Mouse (Mus musculus) CH12.LX (cell line): ENCODE results near the gene Cry2. TPM values are rescaled to one million over a fixed set of nuclear protein-coding genes. Genes with fewer than 3 reads are reported as not detected.
"Not testable (repeated sequence)": the region's sequence is repeated elsewhere in the genome, so short reads cannot be mapped to it uniquely, and the experiment has no call there.

Source experiments
- DNase-seq: peaks from one replicate; pipeline ENCODE4 v3.0.0-alpha.2; 2013; ENCODE audit errors: extremely low read depth
- H3K27ac ChIP-seq: 2 replicates; pipeline ENCODE4 v1.5.1; 2012; ENCODE audit warnings: low read depth, mild to moderate bottlenecking, control low read depth, moderate library complexity; ENCODE audit not compliant: insufficient read depth
- H3K27me3 ChIP-seq: replicated peaks from 2 replicates; pipeline ENCODE3; 2012; ENCODE audit warnings: inconsistent platforms
- H3K36me3 ChIP-seq, 2 experiments: replicated peaks in 1 of 2; 2 replicates each; pipeline versions ENCODE3 to v1.6.1; 2012; ENCODE audit warnings: inconsistent platforms in 1 of 2, low read length in 1 of 2, mild to moderate bottlenecking in 1 of 2, mixed read lengths in 1 of 2, moderate library complexity in 1 of 2; ENCODE audit not compliant: control insufficient read depth in 1 of 2, insufficient read depth in 1 of 2
- H3K4me1 ChIP-seq, 2 experiments: 2 replicates each; pipeline ENCODE4 v1.6.1; 2012; ENCODE audit warnings: inconsistent platforms in 1 of 2, moderate library complexity in 1 of 2; ENCODE audit not compliant: insufficient read depth in 2 of 2, control insufficient read depth in 1 of 2
- H3K4me2 ChIP-seq: 2 replicates; pipeline ENCODE4 v1.6.1; 2012; ENCODE audit warnings: low read depth, mild to moderate bottlenecking, control low read depth; ENCODE audit not compliant: poor library complexity, insufficient read depth, severe bottlenecking
- H3K4me3 ChIP-seq, 3 experiments: fragments of 150-350 bp in 1 of 3; sonication (generic) in 1 of 3; replicated peaks in 1 of 3; 2 replicates each; pipeline versions ENCODE3 to v1.5.1; 2011 to 2012; ENCODE audit warnings: low read depth in 2 of 3, low read length in 2 of 3, mild to moderate bottlenecking in 2 of 3, moderate library complexity in 2 of 3, control low read depth in 1 of 3, improper control_type of control experiment in 1 of 3, inconsistent platforms in 1 of 3, mixed read lengths in 1 of 3; ENCODE audit not compliant: poor library complexity in 1 of 3
- H3K79me2 ChIP-seq: replicated peaks from 2 replicates; pipeline ENCODE4 v1.6.1; 2012; ENCODE audit warnings: mild to moderate bottlenecking, moderate library complexity; ENCODE audit not compliant: control insufficient read depth, poor library complexity, insufficient read depth, severe bottlenecking; ENCODE audit errors: extremely low read depth
- H3K9ac ChIP-seq: 2 replicates; pipeline ENCODE4 v1.6.1; 2012; ENCODE audit warnings: low read depth, mild to moderate bottlenecking, control low read depth, moderate library complexity; ENCODE audit not compliant: insufficient read depth
- H3K9me3 ChIP-seq: replicated peaks from 2 replicates; pipeline ENCODE3; 2012; ENCODE audit warnings: low read length, inconsistent platforms, mixed read lengths
- CHD1 ChIP-seq: IDR thresholded peaks from 2 replicates; pipeline ENCODE4 v1.6.1; 2012; ENCODE audit warnings: low read depth, low read length, improper control_type of control experiment, inconsistent platforms
- EP300 ChIP-seq: IDR thresholded peaks from 2 replicates; pipeline ENCODE4 v1.6.1; 2011; ENCODE audit warnings: low read length, improper control_type of control experiment
- ETS1 ChIP-seq: conservative IDR thresholded peaks from 2 replicates; pipeline ENCODE4 v1.6.1; 2012; ENCODE audit warnings: low read depth, mild to moderate bottlenecking, inconsistent platforms, low read length, improper control_type of control experiment, moderate library complexity
- HCFC1 ChIP-seq: IDR thresholded peaks from 2 replicates; pipeline ENCODE4 v1.6.1; 2012; ENCODE audit warnings: low read depth, mild to moderate bottlenecking, inconsistent platforms, low read length, improper control_type of control experiment
- IRF4 ChIP-seq: IDR thresholded peaks from 2 replicates; pipeline ENCODE4 v1.6.1; 2014; ENCODE audit warnings: low read depth, mild to moderate bottlenecking, inconsistent platforms, low read length, improper control_type of control experiment
- MAX ChIP-seq: IDR thresholded peaks from 2 replicates; pipeline ENCODE4 v1.6.1; 2011; ENCODE audit warnings: low read length, improper control_type of control experiment
- NELFE ChIP-seq: IDR thresholded peaks from 2 replicates; pipeline ENCODE4 v1.6.1; 2011; ENCODE audit warnings: low read depth, low read length, improper control_type of control experiment
- PAX5 ChIP-seq: IDR thresholded peaks from 2 replicates; pipeline ENCODE4 v1.6.1; 2012; ENCODE audit warnings: low read length, inconsistent platforms, mixed read lengths
- POLR2A ChIP-seq: IDR thresholded peaks from 2 replicates; pipeline ENCODE4 v1.6.1; 2011; ENCODE audit warnings: low read depth, mild to moderate bottlenecking, improper control_type of control experiment, low read length
- POLR2AphosphoS2 ChIP-seq: IDR thresholded peaks from 2 replicates; pipeline ENCODE4 v1.6.1; 2011; ENCODE audit warnings: low read depth, low read length, improper control_type of control experiment
- SIN3A ChIP-seq: IDR thresholded peaks from 2 replicates; pipeline ENCODE4 v1.6.1; 2012; ENCODE audit warnings: low read length, improper control_type of control experiment, inconsistent platforms
- TCF12 ChIP-seq: IDR thresholded peaks from 2 replicates; pipeline ENCODE4 v1.6.1; 2014; ENCODE audit warnings: low read depth, mild to moderate bottlenecking, inconsistent platforms, low read length, improper control_type of control experiment
- USF1 ChIP-seq: IDR thresholded peaks from 2 replicates; pipeline ENCODE4 v1.6.1; 2014; ENCODE audit warnings: low read depth, mild to moderate bottlenecking, inconsistent platforms, low read length, improper control_type of control experiment
- USF2 ChIP-seq: conservative IDR thresholded peaks from 2 replicates; pipeline ENCODE4 v1.6.1; 2011; ENCODE audit warnings: low read depth, low read length, improper control_type of control experiment
- ZKSCAN1 ChIP-seq: IDR thresholded peaks from 2 replicates; pipeline ENCODE4 v1.6.1; 2012; ENCODE audit warnings: low read depth, inconsistent platforms, low read length, improper control_type of control experiment, borderline replicate concordance
- ZMIZ1 ChIP-seq: IDR thresholded peaks from 2 replicates; pipeline ENCODE4 v1.6.1; 2012; ENCODE audit warnings: low read depth, mild to moderate bottlenecking, inconsistent platforms, low read length, improper control_type of control experiment
- ZNF384 ChIP-seq: IDR thresholded peaks from 2 replicates; pipeline ENCODE4 v1.6.1; 2012; ENCODE audit warnings: low read depth, low read length, improper control_type of control experiment, inconsistent platforms
- dilution Hi-C: fragments of 300-500 bp; cut with MboI; formaldehyde crosslinking; loops from 2 replicates; pipeline ENCODE4 v1.14.3; 2020; ENCODE audit warnings: low sequenced_read_pairs; ENCODE audit not compliant: extremely low pct_unique_long_range_greater_than_20kb, extremely low pct_ligation_motif_present
- in situ Hi-C: fragments of 300-500 bp; cut with MboI; formaldehyde crosslinking; loops from 3 replicates; pipeline ENCODE4 v1.14.3; 2019; ENCODE audit warnings: low sequenced_read_pairs, low pct_ligation_motif_present, low pct_unique_long_range_greater_than_20kb, mixed read lengths
- polyA plus RNA-seq: library from polyadenylated mRNA; unstranded; fragments of >175 nt; gene quantifications from 2 replicates; pipeline ENCODE4 v1.2.1, GENCODE M21; 2012; ENCODE audit warnings: low read depth; ENCODE audit not compliant: insufficient read length
- total RNA-seq, 2 experiments: library from RNA; depleted of rRNA; stranded (reverse); fragments of 300-350 nt in 1 of 2; fragments of >200 nt in 1 of 2; gene quantifications; 2 replicates each; pipeline ENCODE4 v1.2.3; 2012 to 2014

Gene Cry2
- total and polyA plus RNA-seq, 3 experiments: 4.3 to 15.9 (median 12.7) TPM

DNA sequence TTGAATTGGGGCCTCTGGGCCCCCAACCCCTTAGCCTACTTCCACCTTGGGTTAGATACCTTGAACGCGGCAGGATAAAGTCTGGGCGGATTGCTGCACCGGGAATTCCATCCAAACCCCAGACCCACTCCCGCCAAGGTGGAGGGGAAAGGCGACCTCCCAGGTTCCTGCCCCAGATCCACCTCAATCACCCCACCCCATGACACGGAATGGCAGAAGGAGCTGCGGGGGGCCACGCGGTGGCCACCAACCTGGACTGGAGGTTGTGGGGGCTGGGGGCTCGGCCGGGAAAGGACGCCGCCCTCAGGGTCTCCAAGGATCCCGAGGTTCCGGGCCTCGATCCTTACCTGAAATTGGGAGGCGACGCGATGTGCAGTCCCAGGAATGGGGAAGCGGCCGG lies 33.2 kb downstream of the Cry2 start:
- peaks cover 16 to 31% of the 10 kb centered on the region in 2 experiments for H3K36me3 ChIP-seq
- H3K4me3 ChIP-seq: no peak overlapping the region
- TF ChIP-seq ZMIZ1: no peak
- no peak overlapping the region for H3K27ac ChIP-seq
- H3K4me2 ChIP-seq: no peak overlapping the region
- no peak overlapping the region for H3K9ac ChIP-seq
- peaks cover 3 to 35% of the 10 kb centered on the region in 2 experiments for H3K4me1 ChIP-seq
- in situ Hi-C loops (no loop called here), dilution Hi-C loops (no loop called here)
- DNase-seq: no peak
- H3K79me2 ChIP-seq: no peaks in the 10 kb centered on the region
- no peaks in the 10 kb centered on the region for H3K27me3 ChIP-seq
- H3K9me3 ChIP-seq: peaks cover 10% of the 10 kb centered on the region

- DNase-seq, H3K9ac ChIP-seq, H3K27me3 ChIP-seq, H3K4me3 ChIP-seq, H3K9me3 ChIP-seq, H3K4me2 ChIP-seq, H3K79me2 ChIP-seq, in situ Hi-C loops, dilution Hi-C loops, H3K27ac ChIP-seq: not testable (repeated sequence)
- Histone ChIP-seq H3K4me1 (peaks cover 0 to 27% of the 10 kb centered on the region in 2 experiments; a peak in 3 of 4 replicates), H3K36me3 (peaks cover 8 to 23% of the 10 kb centered on the region in 2 experiments)
Observed at GRCm38 (mm10) chr2:92399877-92400276, 34.0 kb downstream of the Cry2 start.

DNA sequence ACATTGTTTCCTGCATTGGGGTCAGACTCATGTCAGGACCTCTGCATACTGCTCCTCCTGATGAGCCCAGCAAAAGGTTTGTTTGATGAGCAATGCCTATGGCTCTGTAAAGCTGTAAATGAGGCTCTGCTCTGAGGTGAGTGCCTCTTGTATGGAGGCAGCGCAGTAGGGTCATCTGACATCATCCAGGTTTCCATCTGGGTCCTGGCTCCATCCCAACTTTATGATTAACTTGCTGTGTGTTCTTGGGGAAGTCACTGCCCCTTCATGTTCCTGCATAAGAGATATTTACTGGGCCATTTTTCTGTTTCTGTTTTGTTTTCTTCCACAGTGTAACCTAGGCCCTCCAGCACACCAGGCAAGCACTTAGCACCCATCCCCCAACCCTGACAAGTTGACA lies 36.4 kb downstream of the Cry2 start:
- H3K9ac ChIP-seq: no peak overlapping the region
- in situ Hi-C loops: no loop called here
- dilution Hi-C loops: no loop called here
- peaks cover 0 to 2% of the 10 kb centered on the region in 2 experiments for H3K36me3 ChIP-seq
- DNase-seq: no peak
- H3K4me2 ChIP-seq: no peak overlapping the region
- no peaks in the 10 kb centered on the region for H3K27me3 ChIP-seq
- no peak overlapping the region for H3K4me3 ChIP-seq
- H3K4me1 ChIP-seq: peaks cover 10 to 13% of the 10 kb centered on the region in 2 experiments
- peaks cover 10% of the 10 kb centered on the region for H3K9me3 ChIP-seq
- H3K79me2 ChIP-seq: no peaks in the 10 kb centered on the region
- H3K27ac ChIP-seq: no peak overlapping the region
- TF ChIP-seq USF1 (no peak), IRF4 (no peak), HCFC1 (no peak), MAX (no peak), ZNF384 (no peak), PAX5 (no peak), TCF12 (no peak), EP300 (no peak), POLR2A (no peak), ZKSCAN1 (no peak), NELFE (no peak), POLR2AphosphoS2 (no peak), ETS1 (no peak), USF2 (no peak), SIN3A (no peak), CHD1 (no peak)
